Mouse (Mus musculus): Measurements from ENCODE around the gene Gsta3. TPM values are rescaled to one million over a fixed set of nuclear protein-coding genes. Genes with fewer than 3 reads are reported as not detected.

The Gsta3 gene
- total and polyA plus RNA-seq, 2 experiments from 2014 or later = 0.31 to 0.74 TPM

- H3K27ac ChIP-seq = no peak overlapping the region
- H3K9me3 ChIP-seq (ENCODE audit: low read length) = no peaks in the 10 kb centered on the region
- DNase-seq (ENCODE audit: low spot score) (no peak), ATAC-seq (no peak)
- WGBS = 68% methylated on average over 2 of the region's 2 CpGs
- H3K4me2 ChIP-seq (ENCODE audit: low read depth, low read length) = no peak overlapping the region
- H3K4me1 ChIP-seq (ENCODE audit: insufficient read depth, low read length) = no peaks in the 10 kb centered on the region
- H3K4me3 ChIP-seq (ENCODE audit: low read length) = no peak overlapping the region
- no peaks in the 10 kb centered on the region for H3K36me3 ChIP-seq (ENCODE audit: insufficient read depth, low read length)
- H3K9ac ChIP-seq (replicated peaks; ENCODE audit: low read length) = no peak overlapping the region
- TF ChIP-seq CTCF (IDR thresholded peaks at IDR 0.05; ENCODE audit: low read depth) = no peak
- no peaks in the 10 kb centered on the region for H3K27me3 ChIP-seq (ENCODE audit: insufficient read depth, low read length)
These were observed 10.0 kb upstream of the Gsta3 start for GRCm38 (mm10) chr1:21230376-21230775.

GRCm38 (mm10) chr1:21231744-21232464 lies 8.5 kb upstream of the Gsta3 start:
- H3K4me1 ChIP-seq (ENCODE audit: insufficient read depth, low read length) = no peaks in the 10 kb centered on the region
- H3K9me3 ChIP-seq (ENCODE audit: low read length) = no peaks in the 10 kb centered on the region
- no peaks in the 10 kb centered on the region for H3K27me3 ChIP-seq (ENCODE audit: insufficient read depth, low read length)
- 53% methylated on average over 5 of the region's 5 CpGs for WGBS
- DNase-seq (ENCODE audit: low spot score) (no peak), ATAC-seq (no peak)
- H3K27ac ChIP-seq = no peak overlapping the region
- no peaks in the 10 kb centered on the region for H3K36me3 ChIP-seq (ENCODE audit: insufficient read depth, low read length)
- H3K9ac ChIP-seq (replicated peaks; ENCODE audit: low read length) = no peak overlapping the region
- H3K4me3 ChIP-seq (ENCODE audit: low read length) = no peak overlapping the region
- no peak overlapping the region for H3K4me2 ChIP-seq (ENCODE audit: low read depth, low read length)
- TF ChIP-seq CTCF (IDR thresholded peaks at IDR 0.05; ENCODE audit: low read depth) = no peak

- Histone ChIP-seq H3K4me2 (ENCODE audit: low read depth, low read length) (no peak overlapping the region), H3K27me3 (ENCODE audit: insufficient read depth, low read length) (no peaks in the 10 kb centered on the region), H3K27ac (no peak overlapping the region), H3K9me3 (ENCODE audit: low read length) (no peaks in the 10 kb centered on the region), H3K4me3 (ENCODE audit: low read length) (no peak overlapping the region), H3K36me3 (ENCODE audit: insufficient read depth, low read length) (no peaks in the 10 kb centered on the region), H3K9ac (replicated peaks; ENCODE audit: low read length) (no peak overlapping the region), H3K4me1 (ENCODE audit: insufficient read depth, low read length) (no peaks in the 10 kb centered on the region)
- 96% methylated on average over 1 of the region's 1 CpGs for WGBS
- no peak for DNase-seq (ENCODE audit: low spot score)
- ATAC-seq = no peak
- TF ChIP-seq CTCF (IDR thresholded peaks at IDR 0.05; ENCODE audit: low read depth) = no peak
These were observed 7.9 kb upstream of the Gsta3 start for GRCm38 (mm10) chr1:21232516-21232915.

- no peaks in the 10 kb centered on the region for H3K36me3 ChIP-seq (ENCODE audit: insufficient read depth, low read length)
- H3K4me2 ChIP-seq (ENCODE audit: low read depth, low read length) = no peak overlapping the region
- no peak for TF ChIP-seq CTCF (IDR thresholded peaks at IDR 0.05; ENCODE audit: low read depth)
- no peak overlapping the region for H3K9ac ChIP-seq (replicated peaks; ENCODE audit: low read length)
- H3K4me1 ChIP-seq (ENCODE audit: insufficient read depth, low read length) = no peaks in the 10 kb centered on the region
- H3K27ac ChIP-seq = no peak overlapping the region
- no peaks in the 10 kb centered on the region for H3K27me3 ChIP-seq (ENCODE audit: insufficient read depth, low read length)
- ATAC-seq = no peak
- WGBS = 93% methylated on average over 6 of the region's 6 CpGs
- no peak for DNase-seq (ENCODE audit: low spot score)
- no peak overlapping the region for H3K4me3 ChIP-seq (ENCODE audit: low read length)
- H3K9me3 ChIP-seq (ENCODE audit: low read length) = no peaks in the 10 kb centered on the region
These were observed 5.0 kb upstream of the Gsta3 start for GRCm38 (mm10) chr1:21235359-21235758.

GRCm38 (mm10) chr1:21241096-21241495 lies 707 bp downstream of the Gsta3 start:
- no peaks in the 10 kb centered on the region for H3K36me3 ChIP-seq (ENCODE audit: insufficient read depth, low read length)
- H3K4me2 ChIP-seq (ENCODE audit: low read depth, low read length) = no peak overlapping the region
- H3K27ac ChIP-seq = no peak overlapping the region
- H3K9me3 ChIP-seq (ENCODE audit: low read length) = no peaks in the 10 kb centered on the region
- ATAC-seq (no peak), DNase-seq (ENCODE audit: low spot score) (no peak)
- H3K9ac ChIP-seq (replicated peaks; ENCODE audit: low read length) = no peak overlapping the region
- no peak for TF ChIP-seq CTCF (IDR thresholded peaks at IDR 0.05; ENCODE audit: low read depth)
- 94% methylated on average over 1 of the region's 1 CpGs for WGBS
- no peak overlapping the region for H3K4me3 ChIP-seq (ENCODE audit: low read length)
- H3K27me3 ChIP-seq (ENCODE audit: insufficient read depth, low read length) = no peaks in the 10 kb centered on the region
- H3K4me1 ChIP-seq (ENCODE audit: insufficient read depth, low read length) = no peaks in the 10 kb centered on the region

- TF ChIP-seq CTCF (IDR thresholded peaks at IDR 0.05; ENCODE audit: low read depth) = no peak
- 75% methylated on average over 4 of the region's 4 CpGs for WGBS
These were observed 4.0 kb downstream of the Gsta3 start for GRCm38 (mm10) chr1:21244290-21244960.

GRCm38 (mm10) chr1:21246136-21246535 lies 5.7 kb downstream of the Gsta3 start:
- no peak overlapping the region for H3K4me3 ChIP-seq (ENCODE audit: low read length)
- H3K4me2 ChIP-seq (ENCODE audit: low read depth, low read length) = no peak overlapping the region
- H3K36me3 ChIP-seq (ENCODE audit: insufficient read depth, low read length) = no peaks in the 10 kb centered on the region
- no peaks in the 10 kb centered on the region for H3K9me3 ChIP-seq (ENCODE audit: low read length)
- no peak for TF ChIP-seq CTCF (IDR thresholded peaks at IDR 0.05; ENCODE audit: low read depth)
- H3K9ac ChIP-seq (replicated peaks; ENCODE audit: low read length) = no peak overlapping the region
- WGBS = 73% methylated on average over 3 of the region's 3 CpGs
- H3K4me1 ChIP-seq (ENCODE audit: insufficient read depth, low read length) = no peaks in the 10 kb centered on the region
- no peaks in the 10 kb centered on the region for H3K27me3 ChIP-seq (ENCODE audit: insufficient read depth, low read length)
- no peak overlapping the region for H3K27ac ChIP-seq
- DNase-seq (ENCODE audit: low spot score) (no peak), ATAC-seq (no peak)

More at GRCm38 (mm10) chr1:21244290-21244960, 4.0 kb downstream of the Gsta3 start:
- Histone ChIP-seq H3K4me3 (ENCODE audit: low read length) (no peak overlapping the region), H3K36me3 (ENCODE audit: insufficient read depth, low read length) (no peaks in the 10 kb centered on the region), H3K9ac (replicated peaks; ENCODE audit: low read length) (no peak overlapping the region), H3K27me3 (ENCODE audit: insufficient read depth, low read length) (no peaks in the 10 kb centered on the region), H3K4me2 (ENCODE audit: low read depth, low read length) (no peak overlapping the region), H3K4me1 (ENCODE audit: insufficient read depth, low read length) (no peaks in the 10 kb centered on the region), H3K9me3 (ENCODE audit: low read length) (no peaks in the 10 kb centered on the region), H3K27ac (no peak overlapping the region)
- no peak for DNase-seq (ENCODE audit: low spot score)
- no peak for ATAC-seq

Data from hindbrain, postnatal 0 days (tissue).